Mouse (Mus musculus) neutrophil, adult 5-6 weeks (primary cell): ENCODE measurements around the gene Cux1. TPM values are rescaled to one million over a fixed set of nuclear protein-coding genes. Genes with fewer than 3 reads are reported as not detected.

Experiments used
- ATAC-seq: fragments of 151-379, 151-347 bp; 2 replicates; pipeline ENCODE4 v1.8.0; 2017; ENCODE audit warnings: mild to moderate bottlenecking, moderate TSS enrichment; ENCODE audit not compliant: insufficient number of reproducible peaks, poor library complexity, low FRiP score, severe bottlenecking; ENCODE audit errors: extremely low read depth
- total RNA-seq: library from RNA; stranded (forward); fragments of 200-1000 nt; gene quantifications from 2 replicates; pipeline ENCODE4 v1.2.3, GENCODE M21; 2017

Gene Cux1
- total RNA-seq: 118 and 126 TPM in 2 replicates

DNA sequence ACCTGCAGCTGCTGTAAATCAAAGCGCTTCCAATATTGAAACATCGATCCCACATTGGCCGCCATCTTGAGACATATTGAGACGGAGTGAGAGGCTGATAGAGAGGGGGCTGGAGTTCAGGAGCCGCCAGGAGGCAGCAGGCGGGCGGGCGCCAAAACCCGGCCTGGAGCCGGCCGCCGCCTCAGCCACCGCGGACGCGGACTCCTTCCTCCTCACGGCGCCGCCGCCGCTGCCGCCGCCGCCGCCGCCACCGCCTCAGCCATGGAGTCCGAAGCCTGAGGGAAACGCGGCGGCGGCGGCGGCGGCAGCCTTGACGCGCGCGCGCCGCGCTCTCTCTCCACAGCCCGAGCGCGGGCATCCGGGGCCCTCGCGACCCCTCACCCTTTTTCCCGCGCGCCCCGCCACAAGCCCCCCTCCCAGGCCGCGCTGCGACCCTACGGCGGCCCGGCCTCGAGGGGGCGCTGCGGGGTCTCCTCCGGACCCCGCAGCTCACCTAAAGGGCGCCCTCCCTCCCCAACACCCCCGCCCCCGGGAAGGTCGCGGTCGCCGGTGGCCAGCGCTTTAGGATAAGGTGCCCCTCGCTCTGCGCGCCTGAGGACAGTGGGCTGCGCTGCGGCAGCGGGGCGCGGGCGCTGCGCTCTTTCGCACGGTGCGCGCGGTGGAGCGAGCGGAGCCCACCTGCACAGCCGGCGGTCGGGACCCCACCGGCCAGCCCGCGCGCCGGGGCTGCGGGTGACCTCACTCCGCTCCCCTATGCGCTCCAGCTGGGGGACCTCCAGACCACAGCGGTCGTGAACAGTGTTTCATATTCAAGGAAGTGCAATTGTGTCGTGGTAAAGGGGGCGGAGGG is at the start of gene Cux1:
Gene Cux1 (minus strand): TSS at position 315 of the 850 bp plus-strand sequence.
- peak; percentile 64 for ATAC-seq

DNA sequence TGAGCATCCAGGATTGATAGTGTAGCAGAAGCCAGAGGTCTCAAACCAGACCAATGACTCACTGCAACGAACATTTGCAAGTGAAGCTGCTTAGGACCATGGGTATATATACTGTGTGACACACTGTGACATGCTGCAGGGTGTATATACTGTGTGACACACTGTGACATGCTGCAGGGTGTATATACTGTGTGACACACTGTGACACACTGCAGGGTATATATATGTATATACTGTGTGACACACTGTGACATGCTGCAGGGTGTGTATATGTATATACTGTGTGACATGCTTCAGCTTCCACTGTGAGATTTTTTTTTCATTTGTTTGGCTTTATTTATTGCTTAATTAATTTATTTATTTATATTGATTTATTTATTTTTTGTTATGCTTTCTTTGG is 45.1 kb upstream of the Cux1 start:
- ATAC-seq: no peak

DNA sequence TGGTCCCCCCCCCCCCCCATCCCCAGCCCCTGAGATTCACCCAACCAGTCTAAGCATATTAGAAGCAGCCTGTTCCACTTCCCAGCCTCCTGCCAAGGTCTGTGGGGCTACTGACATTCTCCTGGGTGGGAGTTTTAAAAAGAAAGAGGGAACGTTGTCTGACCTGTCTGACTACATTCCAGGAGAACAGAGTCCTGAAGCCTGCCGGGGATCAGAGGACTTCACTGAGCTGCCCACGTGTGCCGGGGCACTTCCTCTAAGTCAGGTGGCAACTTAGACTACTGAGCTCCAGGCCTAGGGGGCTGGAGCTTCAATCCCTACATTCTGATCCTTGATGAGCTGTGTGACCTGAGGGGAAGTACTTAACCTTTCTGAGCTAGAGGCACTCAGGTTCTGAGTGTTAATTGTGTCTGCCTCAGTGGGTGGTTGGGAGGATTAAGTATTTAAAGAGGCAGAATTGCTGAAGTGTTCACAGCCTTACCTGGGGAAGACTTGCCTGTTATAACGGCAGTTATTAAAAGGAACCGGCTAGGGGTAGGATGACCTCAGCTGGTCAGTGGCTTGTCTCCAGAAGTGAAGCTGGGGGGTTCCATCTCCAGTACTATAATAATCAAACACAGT is 41.6 kb upstream of the Cux1 start:
- no peak for ATAC-seq

DNA sequence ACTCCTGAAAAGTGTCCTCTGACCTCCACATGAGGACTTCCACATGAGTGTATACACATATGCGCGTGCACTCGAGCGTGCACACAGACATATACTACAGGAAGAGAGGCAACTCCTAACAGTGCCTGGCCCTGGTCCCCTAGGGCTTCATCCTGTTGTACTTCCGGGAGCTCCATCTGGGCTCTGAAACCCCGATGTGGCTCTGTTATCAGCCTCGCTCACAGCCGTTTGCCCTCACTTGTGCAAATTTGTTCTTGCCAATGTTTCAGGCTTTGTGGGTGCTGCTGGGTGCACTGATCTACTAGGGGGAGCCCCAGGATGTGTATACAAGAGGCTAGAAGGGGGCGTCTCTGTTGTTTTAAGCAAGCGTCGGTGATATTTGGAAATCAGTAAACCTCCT is 37.9 kb upstream of the Cux1 start:
- 0 out of 2 replicates have a peak, but pooled peaks have one; percentile 23 for ATAC-seq

DNA sequence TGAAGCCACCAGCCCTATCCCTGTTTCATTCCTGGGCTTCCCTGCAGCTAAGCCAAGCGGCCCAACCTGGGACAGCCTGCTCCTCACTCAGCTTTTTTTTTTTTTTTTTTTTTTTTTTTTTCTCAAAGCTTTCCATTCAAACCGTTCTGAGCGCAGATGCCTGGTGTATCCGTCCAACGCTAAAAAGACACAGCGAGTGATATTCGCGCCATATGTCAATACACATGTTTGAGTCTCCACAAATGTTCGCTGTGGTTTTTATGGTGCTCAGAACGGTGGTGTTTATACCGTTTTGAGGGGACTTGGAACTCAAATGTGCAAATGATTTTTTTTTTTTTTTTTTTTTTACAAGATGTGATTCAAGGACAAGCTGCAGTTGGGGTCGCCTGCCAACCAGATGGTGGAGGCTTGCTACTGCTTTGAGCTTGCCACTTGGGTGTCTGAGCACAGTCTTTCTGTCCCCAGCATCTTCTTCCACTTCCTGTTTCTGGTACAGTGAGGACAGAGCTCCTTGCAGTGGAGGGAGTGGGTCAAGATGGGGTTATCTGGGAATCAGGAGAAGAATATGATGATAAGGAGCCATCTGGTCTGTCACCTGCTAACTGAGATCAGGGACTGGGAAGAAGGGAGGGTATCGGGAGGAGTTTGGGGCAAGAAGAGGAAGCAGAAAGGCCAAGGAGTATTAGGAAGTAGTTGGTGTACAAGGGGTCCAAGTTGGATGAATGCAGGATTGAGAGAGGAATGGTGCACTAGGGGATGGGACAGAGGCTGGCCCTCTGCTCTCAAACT is 36.1 kb upstream of the Cux1 start:
- no peak for ATAC-seq

DNA sequence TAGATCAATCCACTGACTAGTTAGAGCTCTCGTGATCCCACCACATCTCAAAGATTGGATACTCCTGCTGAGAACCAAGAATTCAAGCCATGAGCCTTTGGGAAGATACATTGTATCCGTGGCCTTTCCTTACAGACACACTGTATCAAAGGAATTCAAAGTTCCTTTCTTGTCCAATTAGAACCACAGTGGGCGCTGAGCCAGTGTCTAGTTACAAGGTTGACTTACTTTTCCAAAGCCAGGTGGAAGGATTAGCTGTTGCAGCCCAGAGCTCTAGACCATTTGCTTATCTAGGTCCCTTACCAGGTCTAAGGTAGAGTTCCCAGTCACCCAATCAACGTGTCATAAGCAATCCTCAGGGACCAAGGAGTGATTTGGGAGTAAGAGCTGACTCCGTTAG is 33.2 kb upstream of the Cux1 start:
- ATAC-seq: no peak

DNA sequence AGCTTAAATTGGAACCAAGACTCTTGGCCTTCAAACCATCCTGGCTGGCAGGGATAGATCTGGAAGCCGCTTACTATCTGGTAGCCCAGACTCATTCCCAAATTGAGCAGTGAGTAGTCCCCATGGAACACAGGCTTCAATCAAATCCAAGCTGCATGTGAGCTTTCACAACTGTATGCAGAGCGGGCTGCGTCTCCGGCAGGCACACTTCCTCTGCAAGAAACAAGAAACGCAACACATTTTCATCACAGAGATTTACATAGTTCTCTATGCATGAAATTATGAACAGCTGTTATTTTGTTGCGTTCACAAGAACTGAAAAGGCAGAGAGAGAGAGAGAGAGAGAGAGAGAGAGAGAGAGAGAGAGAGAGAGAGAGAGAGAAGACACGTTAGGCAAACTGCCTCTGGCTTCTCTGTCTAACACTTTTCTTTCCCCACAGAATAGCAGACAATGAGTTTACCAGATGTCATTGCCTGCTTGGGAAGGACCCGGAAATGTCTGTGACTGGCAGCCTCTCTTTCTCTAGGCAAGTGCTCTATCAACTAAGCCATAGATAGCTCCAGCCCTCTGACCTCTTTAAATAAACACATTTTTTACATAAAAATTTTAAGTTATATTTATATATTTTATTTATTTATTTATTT is 27.7 kb upstream of the Cux1 start:
- no peak for ATAC-seq

DNA sequence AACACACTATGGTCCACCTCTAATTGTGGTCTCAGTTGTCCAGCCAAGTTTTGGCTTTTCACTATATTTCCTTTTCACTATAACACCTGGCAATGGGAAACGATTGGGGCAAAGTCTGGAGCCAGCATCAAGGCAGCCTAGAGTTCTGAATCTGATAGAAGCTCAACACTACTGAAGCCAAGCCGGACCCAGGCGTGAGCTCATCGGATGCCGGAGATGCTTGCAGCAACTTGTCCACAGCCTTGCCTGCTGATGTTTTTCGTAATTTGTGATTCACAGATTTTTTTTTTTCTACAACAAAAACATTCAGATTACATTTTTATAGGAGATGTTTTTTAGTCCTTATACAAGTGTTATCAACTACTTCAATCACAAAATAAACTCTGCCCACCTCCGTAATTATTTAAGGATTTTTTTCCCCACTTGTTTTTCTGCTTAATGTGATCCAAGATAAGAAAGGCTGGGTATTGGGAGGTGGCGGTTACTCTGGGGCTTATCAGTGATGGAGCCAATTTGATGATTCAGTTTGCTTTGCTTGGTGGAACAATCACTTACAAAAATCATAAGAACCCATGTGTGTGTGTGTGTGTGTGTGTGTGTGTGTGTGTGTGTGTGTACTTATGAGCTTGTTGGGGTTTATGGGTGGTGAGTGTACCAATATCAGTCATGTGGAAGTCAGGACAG is 24.7 kb upstream of the Cux1 start:
- no peak for ATAC-seq

DNA sequence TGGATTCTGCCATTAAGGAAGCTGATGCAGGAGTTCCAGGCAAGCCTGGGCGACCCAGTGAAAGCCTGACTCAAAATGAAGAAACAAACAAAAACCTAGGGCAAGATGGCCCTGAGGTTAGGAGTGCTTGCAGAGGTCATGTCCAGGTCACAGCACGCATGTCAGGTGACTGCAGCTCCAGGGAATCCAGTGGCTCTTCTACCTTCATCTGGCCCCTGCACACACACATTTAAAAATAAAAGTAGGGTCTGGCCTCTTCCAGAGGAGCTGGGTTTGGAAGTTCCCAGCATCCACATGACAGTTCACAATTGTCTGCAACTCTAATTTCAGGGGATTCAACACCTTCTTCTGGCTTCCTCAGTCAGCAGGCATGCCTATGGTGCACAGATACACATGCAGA is 21.7 kb upstream of the Cux1 start:
- no peak for ATAC-seq

DNA sequence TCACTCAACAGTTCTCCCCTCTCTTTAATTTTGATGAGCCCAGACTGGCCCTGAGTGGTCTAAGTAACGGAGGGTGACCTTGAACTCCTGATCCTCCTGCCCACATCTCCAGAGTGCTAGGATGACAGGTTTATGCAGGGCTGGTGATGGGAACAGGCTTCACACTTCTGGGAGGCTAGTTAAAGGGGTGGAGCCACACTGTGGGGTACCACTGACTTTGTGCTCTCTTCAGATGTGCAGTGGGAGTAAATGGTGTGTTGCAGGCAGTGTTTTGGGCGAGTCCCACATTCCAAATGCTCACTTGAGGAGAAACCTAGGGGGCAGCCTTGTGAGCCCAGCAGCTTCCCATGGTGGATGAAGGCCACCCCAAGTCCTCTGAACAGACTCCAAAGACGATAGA is 21.2 kb upstream of the Cux1 start:
- ATAC-seq: no peak

DNA sequence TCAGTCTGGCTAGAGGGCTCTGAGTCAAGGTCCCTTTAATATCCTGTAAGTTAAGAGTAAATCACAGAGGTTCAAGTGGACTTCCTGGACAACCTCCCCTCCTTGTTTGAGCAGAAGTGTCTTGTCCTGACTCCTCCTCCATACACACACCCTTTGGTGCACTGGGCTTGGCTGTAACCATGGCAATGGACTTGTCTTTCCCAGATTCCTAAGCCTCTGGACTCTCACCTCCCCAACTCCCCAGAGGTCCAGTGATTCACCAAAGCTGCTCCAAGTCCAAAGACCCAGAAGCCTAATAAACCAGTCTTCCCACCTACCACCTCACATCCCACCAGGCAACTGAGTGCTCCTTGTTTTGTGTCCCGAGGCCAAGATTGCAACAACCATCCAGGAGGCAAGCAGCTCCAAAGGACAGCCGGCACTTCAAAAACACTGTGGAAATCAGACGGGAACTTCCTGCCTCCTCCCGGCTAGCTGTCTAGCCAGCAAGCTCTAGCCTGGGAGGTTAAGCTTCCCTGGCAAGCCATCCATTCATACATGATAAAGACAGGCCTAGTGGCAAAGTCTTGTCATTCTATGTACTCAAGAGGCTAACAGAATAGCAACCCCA is 17.5 kb upstream of the Cux1 start:
- ATAC-seq: no peak

DNA sequence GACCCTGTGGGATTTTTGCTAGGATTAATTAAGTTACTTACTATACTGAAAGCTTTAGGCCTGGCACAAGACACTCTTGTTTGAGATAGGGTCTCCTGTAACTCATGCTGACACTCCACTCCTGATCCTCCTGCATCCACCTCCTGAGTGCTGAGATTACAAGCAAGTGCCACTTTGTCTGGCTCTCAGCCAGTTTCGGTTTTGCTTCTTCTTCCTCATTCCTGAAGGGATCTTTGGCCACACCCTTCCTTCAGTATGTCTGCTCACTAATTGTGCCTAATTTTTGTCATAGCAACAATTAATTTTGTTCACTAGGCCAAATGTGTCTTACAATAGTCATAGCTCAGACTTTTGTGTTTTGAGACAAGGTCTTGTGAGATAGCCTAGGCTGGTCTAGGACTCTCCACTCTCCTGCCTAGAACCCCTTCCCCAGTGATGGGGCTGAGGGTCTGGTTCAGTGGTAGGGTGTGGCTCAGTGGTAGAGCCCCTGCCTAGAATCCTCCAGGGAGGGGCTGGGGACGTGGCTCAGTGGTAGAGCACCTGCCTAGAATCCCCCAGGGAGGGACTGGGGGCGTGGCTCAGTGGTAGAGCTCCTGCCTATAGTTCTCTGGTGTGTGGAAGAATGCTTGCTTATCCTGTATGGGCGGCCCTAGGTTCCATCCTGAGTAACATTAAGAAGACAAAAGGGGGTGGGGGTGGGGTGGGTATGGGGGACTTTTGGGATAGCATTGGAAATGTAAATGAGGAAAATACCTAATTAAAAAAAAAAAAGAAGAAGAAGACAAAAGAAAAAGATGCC is 16.6 kb upstream of the Cux1 start:
- ATAC-seq: no peak; the same call in 1 of the 2 replicates

DNA sequence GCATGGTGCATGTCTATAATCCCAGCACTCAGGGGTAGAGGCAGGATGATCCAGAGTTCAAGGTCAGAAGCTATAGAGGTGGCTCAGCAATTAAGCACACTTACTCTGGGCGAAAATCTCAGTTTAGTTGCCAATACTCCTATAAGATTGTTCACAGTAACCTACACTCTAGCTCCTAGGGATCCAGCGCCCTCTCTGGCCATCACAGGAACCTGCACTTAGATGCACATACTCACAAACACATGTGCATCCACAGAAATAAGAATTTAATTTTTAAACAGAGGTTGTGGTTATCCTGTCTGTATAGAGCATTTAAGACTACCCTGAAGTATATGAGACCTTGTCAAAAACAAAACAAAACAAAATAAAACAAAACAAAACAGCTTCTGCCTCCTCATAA is 16.0 kb upstream of the Cux1 start:
- ATAC-seq: no peak

DNA sequence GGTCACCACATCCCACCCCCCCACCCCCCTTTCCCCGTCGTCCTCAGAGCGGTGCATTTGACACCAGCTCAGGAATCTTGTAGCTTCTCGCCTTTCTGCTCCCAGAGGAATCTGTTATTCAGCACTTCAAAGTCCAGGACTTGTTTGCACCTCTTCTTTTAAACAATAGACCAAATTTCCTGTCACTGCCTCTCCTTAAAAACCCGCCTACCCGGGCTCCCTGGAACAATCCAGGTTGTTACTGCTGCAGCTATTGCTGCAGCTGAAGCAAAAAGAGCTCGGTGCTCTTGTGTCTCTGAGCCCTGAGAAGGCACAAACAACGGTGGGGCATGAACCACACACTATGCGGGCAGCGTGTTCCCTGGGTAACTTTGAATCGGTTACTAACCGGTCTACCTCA is 14.9 kb upstream of the Cux1 start:
- no peak for ATAC-seq

DNA sequence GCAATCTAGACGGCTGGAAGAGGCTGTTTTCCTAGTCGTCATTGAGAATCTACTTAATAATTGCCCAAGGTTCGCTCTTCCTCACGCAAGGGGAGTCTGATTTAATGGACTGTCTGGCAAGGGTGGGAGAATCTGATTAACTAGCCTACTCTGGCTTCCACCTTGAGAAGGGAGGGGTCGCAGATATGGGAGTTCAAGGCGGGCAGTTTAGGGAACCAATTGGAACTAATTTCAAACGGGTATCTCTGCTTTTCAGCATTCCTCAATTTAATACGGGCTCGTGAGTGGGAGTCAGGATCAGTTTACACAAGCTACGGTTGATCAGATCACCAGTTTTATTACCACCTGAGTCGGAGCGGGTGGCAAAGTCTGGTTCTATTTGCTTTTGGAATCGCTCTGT is 14.3 kb upstream of the Cux1 start:
- ATAC-seq: no peak

DNA sequence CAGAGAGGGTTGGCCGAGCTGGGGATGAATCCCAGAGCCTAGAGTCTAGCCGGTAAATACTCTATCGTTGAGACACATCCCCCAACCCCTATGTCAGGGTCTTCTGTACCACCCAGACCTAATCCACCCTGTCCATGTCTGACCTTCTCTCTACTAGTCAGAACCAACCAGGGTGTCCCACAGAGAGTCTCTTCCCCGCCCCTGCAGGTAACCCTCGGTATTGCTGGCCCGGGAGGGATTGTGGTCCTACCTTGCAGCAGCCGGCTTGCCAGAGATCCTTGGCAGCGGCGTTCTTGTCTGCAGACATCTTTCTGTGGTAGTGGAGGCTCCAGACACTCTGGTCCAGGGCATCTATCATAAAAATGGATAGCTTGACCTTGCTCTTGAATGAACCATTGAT is 13.9 kb upstream of the Cux1 start:
- peak; percentile 77 for ATAC-seq

DNA sequence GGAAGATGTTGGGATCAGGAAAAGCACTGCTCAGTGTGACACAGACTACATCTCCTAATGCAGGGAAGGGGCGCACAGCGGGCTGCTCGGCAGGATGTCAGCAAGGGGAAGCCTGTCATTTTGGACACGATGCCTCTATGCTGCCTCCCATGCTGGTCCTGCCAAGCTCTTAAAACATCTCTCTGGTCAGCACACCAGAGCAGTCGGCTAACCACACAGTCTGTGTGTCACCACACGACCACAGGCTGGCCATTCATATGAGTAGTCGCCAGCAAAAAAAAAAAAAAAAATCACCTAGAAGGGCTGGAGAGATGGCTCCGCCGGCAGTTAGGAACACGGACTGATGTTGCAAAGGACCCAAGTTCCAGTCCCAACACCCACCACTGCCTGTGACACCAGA is 10.9 kb upstream of the Cux1 start:
- ATAC-seq: no peak

DNA sequence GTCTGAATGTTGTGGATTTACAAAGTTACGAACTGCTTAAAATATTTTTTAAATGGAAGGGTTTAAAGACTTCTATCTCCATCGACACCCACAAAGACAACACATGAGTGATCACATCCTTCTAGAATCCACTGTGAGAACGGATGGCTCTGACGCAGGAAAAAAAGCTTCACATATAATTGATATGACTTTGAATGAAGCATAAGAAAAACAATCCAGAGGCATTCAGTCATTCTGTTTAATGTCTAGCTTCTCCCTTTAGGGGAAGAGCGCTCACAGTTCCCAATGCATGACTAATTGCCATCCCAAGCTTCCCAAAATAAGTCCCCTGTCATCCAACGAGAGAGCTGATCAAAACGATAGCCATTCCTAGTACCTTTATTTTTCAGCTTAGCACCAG is 2.9 kb upstream of the Cux1 start:
- no peak for ATAC-seq
